Mouse (Mus musculus): ENCODE data around the gene Eif2b3. TPM values are rescaled to one million over a fixed set of nuclear protein-coding genes. Genes with fewer than 3 reads are reported as not detected.

The Eif2b3 gene
- polyA plus RNA-seq, 1 experiment from 2014 or later, result 29.9 TPM

DNA sequence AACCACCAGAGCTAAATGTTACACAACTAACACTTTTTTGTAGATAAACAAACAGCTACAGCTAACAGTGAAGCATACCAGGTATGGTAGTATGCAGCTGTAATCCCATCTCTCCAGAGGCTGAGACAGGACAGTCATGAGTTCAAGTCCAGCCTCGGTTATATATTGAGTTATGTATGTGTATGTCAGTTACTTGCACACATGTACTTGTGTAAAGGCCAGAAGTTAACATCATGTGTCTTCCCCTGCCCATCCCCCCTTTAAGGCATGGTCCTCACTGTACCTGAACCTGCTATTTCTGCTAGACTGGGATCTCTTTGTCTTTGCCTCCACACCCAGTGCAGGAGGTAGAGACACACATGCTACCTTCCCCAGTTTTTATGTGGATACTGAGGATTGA, 30.3 kb downstream of the Eif2b3 start:
- TF ChIP-seq EP300 (optimal IDR thresholded peaks at IDR 0.05) (no peak), CTCF (IDR thresholded peaks at IDR 0.05; ENCODE audit: low read depth) (no peak)

DNA sequence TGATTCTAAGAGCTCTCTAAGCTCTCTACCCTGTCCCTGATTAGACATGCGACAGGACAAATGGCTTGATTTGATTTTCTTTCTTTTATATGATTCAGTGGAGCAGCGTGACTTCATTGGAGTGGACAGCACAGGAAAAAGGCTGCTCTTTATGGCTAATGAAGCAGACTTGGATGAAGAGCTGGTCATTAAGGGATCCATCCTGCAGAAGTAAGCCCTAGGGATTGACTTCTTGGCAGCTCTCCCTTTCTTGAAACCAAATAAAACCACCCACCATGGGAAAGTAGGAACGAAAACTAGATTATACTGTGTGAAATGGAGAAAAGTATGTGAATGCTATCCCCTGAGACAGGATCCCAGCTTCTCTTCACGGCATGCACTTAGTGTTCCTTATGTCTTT, 33.4 kb downstream of the Eif2b3 start:
- no peak for DNase-seq (ENCODE audit: low spot score)
- Histone ChIP-seq H3K4me2 (replicated peaks; ENCODE audit: low read depth) (no peak overlapping the region), H3K9me3 (ENCODE audit: control insufficient read depth, low read length) (no peaks in the 10 kb centered on the region), H3K4me3 (ENCODE audit: low read depth, low read length) (no peak overlapping the region), H3K27ac (replicated peaks) (no peak overlapping the region), H3K4me1 (replicated peaks; ENCODE audit: control insufficient read depth, insufficient read depth) (no peaks in the 10 kb centered on the region), H3K9ac (ENCODE audit: low read length) (no peak overlapping the region), H3K36me3 (ENCODE audit: control insufficient read depth, insufficient read depth, low read length) (no peaks in the 10 kb centered on the region), H3K27me3 (ENCODE audit: control insufficient read depth, insufficient read depth, low read length) (no peaks in the 10 kb centered on the region)
- 67% methylated on average over 4 of the region's 4 CpGs for WGBS
- ATAC-seq (ENCODE audit: low FRiP score, low TSS enrichment), result no peak
- TF ChIP-seq EP300 (optimal IDR thresholded peaks at IDR 0.05) (no peak), CTCF (IDR thresholded peaks at IDR 0.05; ENCODE audit: low read depth) (no peak)

More for the DNA sequence above, 30.3 kb downstream of the Eif2b3 start:
- no peak overlapping the region for H3K27ac ChIP-seq (replicated peaks)
- H3K9me3 ChIP-seq (ENCODE audit: control insufficient read depth, low read length), result no peaks in the 10 kb centered on the region
- DNase-seq (ENCODE audit: low spot score) (no peak), ATAC-seq (ENCODE audit: low FRiP score, low TSS enrichment) (no peak)
- no peak overlapping the region for H3K4me2 ChIP-seq (replicated peaks; ENCODE audit: low read depth)
- H3K36me3 ChIP-seq (ENCODE audit: control insufficient read depth, insufficient read depth, low read length), result no peaks in the 10 kb centered on the region
- H3K4me3 ChIP-seq (ENCODE audit: low read depth, low read length), result no peak overlapping the region
- WGBS, result 96% methylated on average over 1 of the region's 1 CpGs
- no peaks in the 10 kb centered on the region for H3K4me1 ChIP-seq (replicated peaks; ENCODE audit: control insufficient read depth, insufficient read depth)
- H3K9ac ChIP-seq (ENCODE audit: low read length), result no peak overlapping the region
- no peaks in the 10 kb centered on the region for H3K27me3 ChIP-seq (ENCODE audit: control insufficient read depth, insufficient read depth, low read length)

DNA sequence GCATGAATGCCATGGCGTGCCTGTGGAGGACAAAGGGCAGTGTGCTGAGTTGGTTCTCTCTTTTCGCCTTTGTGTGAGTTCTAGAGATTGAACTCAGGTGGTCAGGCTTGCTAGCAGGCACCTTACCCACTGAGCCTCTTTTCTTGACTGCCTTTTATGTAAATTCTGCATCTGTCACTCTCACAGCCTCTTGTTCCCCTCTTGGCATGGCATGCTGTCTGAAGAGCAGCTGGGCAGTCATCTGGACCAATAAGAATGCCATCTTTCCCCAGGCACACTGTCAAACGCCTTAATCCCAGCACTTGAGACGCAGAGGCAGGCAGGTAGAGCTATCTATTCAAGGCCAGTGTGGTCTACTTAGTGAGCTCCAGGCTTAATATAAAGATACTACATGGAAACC, 34.8 kb downstream of the Eif2b3 start:
- H3K4me2 ChIP-seq (replicated peaks; ENCODE audit: low read depth), result no peak overlapping the region
- H3K27ac ChIP-seq (replicated peaks), result no peak overlapping the region
- no peaks in the 10 kb centered on the region for H3K27me3 ChIP-seq (ENCODE audit: control insufficient read depth, insufficient read depth, low read length)
- no peak overlapping the region for H3K9ac ChIP-seq (ENCODE audit: low read length)
- TF ChIP-seq CTCF (IDR thresholded peaks at IDR 0.05; ENCODE audit: low read depth), result no peak
- TF ChIP-seq EP300 (optimal IDR thresholded peaks at IDR 0.05), result no peak
- no peaks in the 10 kb centered on the region; the same call in 1 of the 2 replicates for H3K36me3 ChIP-seq (ENCODE audit: control insufficient read depth, insufficient read depth, low read length)
- DNase-seq (ENCODE audit: low spot score), result no peak
- no peak overlapping the region for H3K4me3 ChIP-seq (ENCODE audit: low read depth, low read length)
- ATAC-seq (ENCODE audit: low FRiP score, low TSS enrichment), result no peak
- WGBS, result 85% methylated on average over 4 of the region's 4 CpGs
- H3K9me3 ChIP-seq (ENCODE audit: control insufficient read depth, low read length), result no peaks in the 10 kb centered on the region
- no peaks in the 10 kb centered on the region for H3K4me1 ChIP-seq (replicated peaks; ENCODE audit: control insufficient read depth, insufficient read depth)

DNA sequence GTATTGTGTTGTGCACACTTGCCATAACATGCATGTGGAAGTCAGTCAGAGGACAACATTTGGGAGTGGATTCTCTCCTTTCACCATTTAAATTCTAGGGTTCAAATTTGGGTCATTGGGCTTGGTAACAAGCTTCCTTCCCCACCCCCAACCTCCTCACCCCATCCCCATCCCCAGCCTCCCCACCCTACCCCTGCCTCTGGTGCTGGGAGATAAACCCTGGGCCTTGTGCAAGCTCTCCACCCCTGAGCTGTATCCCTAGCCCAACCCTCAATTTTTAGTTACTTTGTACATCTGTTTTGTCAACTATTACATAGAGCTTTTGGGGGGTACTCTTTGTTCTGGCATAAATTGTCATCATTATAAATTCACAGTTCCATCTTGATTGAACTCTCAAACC, 36.9 kb downstream of the Eif2b3 start:
- H3K36me3 ChIP-seq (ENCODE audit: control insufficient read depth, insufficient read depth, low read length), result no peaks in the 10 kb centered on the region; the same call in 1 of the 2 replicates
- H3K4me2 ChIP-seq (replicated peaks; ENCODE audit: low read depth), result no peak overlapping the region
- TF ChIP-seq EP300 (optimal IDR thresholded peaks at IDR 0.05), result no peak
- no peak for TF ChIP-seq CTCF (IDR thresholded peaks at IDR 0.05; ENCODE audit: low read depth)
- 0 out of 2 replicates have a peak overlapping the region, but pooled peaks have one; percentile 31 for H3K27ac ChIP-seq (replicated peaks)
- no peaks in the 10 kb centered on the region for H3K9me3 ChIP-seq (ENCODE audit: control insufficient read depth, low read length)
- no peaks in the 10 kb centered on the region for H3K27me3 ChIP-seq (ENCODE audit: control insufficient read depth, insufficient read depth, low read length)
- ATAC-seq (ENCODE audit: low FRiP score, low TSS enrichment) (no peak), DNase-seq (ENCODE audit: low spot score) (no peak)
- no peak overlapping the region for H3K9ac ChIP-seq (ENCODE audit: low read length)
- no peaks in the 10 kb centered on the region for H3K4me1 ChIP-seq (replicated peaks; ENCODE audit: control insufficient read depth, insufficient read depth)
- no peak overlapping the region for H3K4me3 ChIP-seq (ENCODE audit: low read depth, low read length)

DNA sequence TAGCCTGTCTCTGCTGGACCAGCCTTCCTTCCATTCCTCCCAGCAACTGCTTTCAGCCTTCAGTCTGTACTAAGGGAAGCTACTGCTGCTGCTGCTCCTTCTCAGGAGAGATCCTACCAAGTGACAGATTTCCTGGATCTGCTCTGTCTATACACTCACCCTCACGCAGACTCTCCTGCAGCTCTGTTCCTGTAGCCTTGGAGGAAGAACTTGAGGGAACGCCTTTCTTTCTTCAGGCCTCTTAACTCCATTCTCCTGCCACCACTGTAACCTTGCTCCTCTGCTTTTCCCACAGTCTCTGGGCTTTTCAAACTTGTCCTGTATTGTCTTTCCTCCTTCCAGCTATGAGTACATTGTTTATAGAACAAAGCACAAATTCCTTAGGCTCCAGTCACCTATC, 37.3 kb downstream of the Eif2b3 start:
- WGBS, result 68% methylated on average over 2 of the region's 2 CpGs
- ATAC-seq (ENCODE audit: low FRiP score, low TSS enrichment), result no peak
- no peak for DNase-seq (ENCODE audit: low spot score)
- no peak overlapping the region for H3K4me2 ChIP-seq (replicated peaks; ENCODE audit: low read depth)
- TF ChIP-seq CTCF (IDR thresholded peaks at IDR 0.05; ENCODE audit: low read depth) (no peak), EP300 (optimal IDR thresholded peaks at IDR 0.05) (no peak)
- no peaks in the 10 kb centered on the region for H3K27me3 ChIP-seq (ENCODE audit: control insufficient read depth, insufficient read depth, low read length)
- H3K4me3 ChIP-seq (ENCODE audit: low read depth, low read length), result no peak overlapping the region
- H3K36me3 ChIP-seq (ENCODE audit: control insufficient read depth, insufficient read depth, low read length), result peaks cover under 1% of the 10 kb centered on the region; the same call in 1 of the 2 replicates
- 0 out of 2 replicates have a peak overlapping the region, but pooled peaks have one; percentile 31 for H3K27ac ChIP-seq (replicated peaks)
- H3K9ac ChIP-seq (ENCODE audit: low read length), result no peak overlapping the region
- H3K9me3 ChIP-seq (ENCODE audit: control insufficient read depth, low read length), result no peaks in the 10 kb centered on the region
- H3K4me1 ChIP-seq (replicated peaks; ENCODE audit: control insufficient read depth, insufficient read depth), result no peaks in the 10 kb centered on the region

DNA sequence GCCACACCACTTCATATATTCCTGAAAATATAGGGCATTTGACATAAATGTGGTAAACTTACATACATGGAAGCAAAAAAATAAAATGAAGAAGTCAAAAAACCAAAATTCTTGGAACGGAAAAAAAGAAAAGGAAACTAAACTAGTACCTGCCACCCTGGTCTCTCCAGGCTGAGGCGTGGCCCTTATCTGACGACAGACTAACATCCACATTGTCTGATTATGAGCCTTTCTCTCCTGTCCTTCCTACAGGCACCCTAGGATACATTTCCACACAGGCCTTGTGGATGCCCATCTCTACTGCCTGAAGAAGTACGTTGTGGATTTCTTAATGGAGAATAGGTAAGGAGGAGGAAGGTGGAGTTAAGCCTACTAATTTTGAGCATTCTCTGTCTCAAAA, 39.3 kb downstream of the Eif2b3 start:
- WGBS, result 78% methylated on average over 4 of the region's 4 CpGs
- H3K27me3 ChIP-seq (ENCODE audit: control insufficient read depth, insufficient read depth, low read length), result no peaks in the 10 kb centered on the region
- no peaks in the 10 kb centered on the region for H3K9me3 ChIP-seq (ENCODE audit: control insufficient read depth, low read length)
- no peak overlapping the region for H3K9ac ChIP-seq (ENCODE audit: low read length)
- no peaks in the 10 kb centered on the region for H3K4me1 ChIP-seq (replicated peaks; ENCODE audit: control insufficient read depth, insufficient read depth)
- H3K4me2 ChIP-seq (replicated peaks; ENCODE audit: low read depth), result no peak overlapping the region
- TF ChIP-seq CTCF (IDR thresholded peaks at IDR 0.05; ENCODE audit: low read depth), result no peak
- no peak for TF ChIP-seq EP300 (optimal IDR thresholded peaks at IDR 0.05)
- DNase-seq (ENCODE audit: low spot score) (no peak), ATAC-seq (ENCODE audit: low FRiP score, low TSS enrichment) (no peak)
- H3K4me3 ChIP-seq (ENCODE audit: low read depth, low read length), result no peak overlapping the region
- H3K36me3 ChIP-seq (ENCODE audit: control insufficient read depth, insufficient read depth, low read length), result peaks cover 3% of the 10 kb centered on the region; the same call in 1 of the 2 replicates
- no peak overlapping the region for H3K27ac ChIP-seq (replicated peaks)
